Mouse (Mus musculus) layer of hippocampus, postnatal 10 days (tissue): ENCODE measurements around the gene Agt. TPM values are rescaled to one million over a fixed set of nuclear protein-coding genes. Genes with fewer than 3 reads are reported as not detected.
A peak's percentile ranks its signal among the peaks of the same experiment; 100 is the strongest.

Experiments
- DNase-seq, 2 experiments: peaks; one replicate each; pipeline ENCODE4 v3.0.0; 2021; ENCODE audit warnings: low spot score in 2 of 2
- total RNA-seq, 2 experiments: library from RNA; stranded (reverse); gene quantifications; 2 replicates each; pipeline ENCODE4 v1.2.3; 2021

Gene Agt
- total RNA-seq, 2 experiments from 2014 or later = 31.6 to 42.5 TPM

- DNase-seq = no peak
Measured at GRCm38 (mm10) chr8:124556164-124556563, 13.3 kb downstream of the Agt start.

GRCm38 (mm10) chr8:124555113-124555750 lies 14.3 kb downstream of the Agt start:
- DNase-seq = no peak

GRCm38 (mm10) chr8:124551011-124551661 lies 18.4 kb downstream of the Agt start:
- DNase-seq = peak; percentile 39 to 52

DNA sequence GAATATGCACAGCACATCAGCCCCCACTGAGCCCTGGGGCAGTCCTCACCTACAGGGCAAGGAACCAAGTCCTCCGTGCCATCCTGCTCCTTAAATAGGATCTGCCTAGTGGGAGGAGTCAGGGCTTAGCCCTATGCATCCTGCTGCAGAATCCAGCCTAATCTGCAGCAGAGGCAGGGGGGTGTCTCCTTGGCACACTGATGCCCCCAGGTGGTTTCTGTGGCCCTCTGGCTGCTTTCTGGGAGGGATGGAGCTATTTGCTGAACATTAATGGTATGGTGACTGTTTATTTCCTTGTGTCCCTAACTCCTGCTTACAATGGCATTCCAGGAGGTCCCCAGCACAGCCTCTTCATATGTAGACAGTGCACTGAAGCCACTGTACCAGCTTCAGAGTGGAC lies 21.3 kb downstream of the Agt start:
- no peak for DNase-seq

- no peak for DNase-seq
Measured at GRCm38 (mm10) chr8:124547269-124547668, 22.2 kb downstream of the Agt start.

- DNase-seq = no peak
Measured at GRCm38 (mm10) chr8:124546815-124547214, 22.7 kb downstream of the Agt start.

- DNase-seq = no peak
Measured at GRCm38 (mm10) chr8:124546371-124546770, 23.1 kb downstream of the Agt start.

DNA sequence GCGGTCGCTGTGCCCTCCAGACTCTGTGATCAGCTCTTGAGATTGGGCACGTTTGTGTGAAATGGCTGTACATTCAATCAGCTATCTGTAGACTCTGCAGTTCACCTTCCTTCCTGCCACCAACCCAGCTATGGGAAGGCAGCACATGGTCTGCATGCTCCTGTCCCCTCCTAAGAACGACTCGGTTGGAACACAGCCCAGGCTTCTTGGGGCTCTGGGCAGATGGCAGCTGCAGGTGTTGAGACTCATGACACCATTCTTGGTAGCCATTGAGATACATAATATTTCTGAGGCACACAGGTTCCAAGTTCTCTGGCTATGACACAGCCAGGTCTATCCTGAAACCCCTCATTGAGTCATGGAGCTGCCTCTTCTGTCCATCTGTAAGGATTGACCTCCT lies 26.2 kb downstream of the Agt start:
- no peak for DNase-seq

DNA sequence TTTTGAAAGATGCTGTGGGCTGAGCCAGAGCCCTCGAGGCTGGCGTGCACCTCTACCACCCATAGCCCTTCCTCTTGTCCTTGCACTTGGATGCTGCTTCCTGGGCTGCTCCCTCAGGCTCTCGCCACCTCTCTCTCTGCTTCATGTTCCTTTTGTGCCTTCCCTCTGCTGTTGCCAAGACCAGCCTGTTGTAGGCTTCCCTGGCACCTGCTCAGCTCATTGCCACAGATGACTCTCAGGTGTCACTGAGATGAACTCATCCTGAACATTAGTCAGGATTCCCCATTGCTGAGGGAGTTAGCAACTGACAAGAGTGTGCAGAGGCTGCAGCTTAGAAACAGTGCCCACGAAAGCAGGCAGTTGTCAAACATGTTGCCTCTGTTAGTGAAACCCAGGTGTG lies 27.5 kb downstream of the Agt start:
- no peak for DNase-seq

GRCm38 (mm10) chr8:124540906-124541305 lies 28.6 kb downstream of the Agt start:
- no peak for DNase-seq

DNA sequence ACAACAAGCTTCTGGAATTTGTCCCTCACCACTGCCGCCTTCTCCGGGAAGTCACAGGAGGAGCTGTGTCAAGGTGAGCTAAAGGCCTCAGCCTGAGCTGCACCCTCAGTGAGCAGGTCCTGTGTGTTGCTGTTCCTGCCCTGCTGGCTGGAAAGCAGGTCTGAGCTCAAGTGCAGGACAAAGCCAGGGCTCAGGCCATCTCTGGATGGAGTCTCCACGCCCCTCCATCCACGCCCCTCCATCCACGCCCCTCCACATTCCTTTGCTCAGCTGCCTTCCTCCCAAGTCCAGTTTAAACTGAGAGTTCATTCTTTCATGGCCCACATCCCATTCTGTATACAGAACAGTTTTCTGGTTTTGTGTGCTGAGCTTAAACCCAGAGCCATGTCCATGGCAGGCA lies 34.1 kb downstream of the Agt start:
- DNase-seq = no peak

DNA sequence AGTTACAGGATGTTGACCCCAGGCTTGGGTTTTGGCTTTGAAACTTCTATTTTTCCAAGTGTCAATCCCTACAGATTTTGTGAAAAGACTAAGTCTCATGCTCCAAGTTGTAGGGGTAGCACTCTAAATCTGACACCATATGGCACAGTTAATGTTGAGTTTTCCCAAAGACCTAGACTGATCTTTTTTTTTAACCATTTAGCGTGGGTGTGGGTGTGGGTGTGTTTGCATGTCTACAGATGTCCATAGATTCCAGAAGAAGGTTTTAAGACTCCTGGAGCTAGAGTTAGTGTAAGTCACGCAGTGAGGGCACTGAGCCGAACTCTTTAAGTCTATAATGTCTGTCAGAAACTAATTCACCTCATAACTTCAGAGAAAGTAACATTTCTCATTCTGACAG lies 36.9 kb downstream of the Agt start:
- DNase-seq = no peak

DNA sequence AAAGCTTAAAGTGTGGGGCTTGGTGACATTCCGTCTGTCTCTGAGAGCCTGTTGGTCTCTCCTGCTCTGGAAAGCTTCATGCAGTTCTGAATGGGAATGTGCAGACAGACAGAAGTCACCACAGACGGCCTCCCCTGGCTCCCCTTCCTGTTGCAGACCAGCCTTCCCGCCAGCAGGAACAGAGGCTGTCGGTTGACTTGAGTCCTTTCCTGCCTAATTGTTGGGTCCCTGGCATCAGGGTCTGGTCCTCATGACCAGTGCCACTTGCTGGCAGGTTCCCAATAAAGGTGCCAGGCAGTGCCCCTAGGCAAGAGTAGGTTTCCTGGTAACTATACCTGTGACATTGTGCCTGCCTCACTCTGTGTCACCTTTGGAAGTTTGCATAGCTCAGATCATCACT lies 38.5 kb downstream of the Agt start:
- no peak for DNase-seq

DNA sequence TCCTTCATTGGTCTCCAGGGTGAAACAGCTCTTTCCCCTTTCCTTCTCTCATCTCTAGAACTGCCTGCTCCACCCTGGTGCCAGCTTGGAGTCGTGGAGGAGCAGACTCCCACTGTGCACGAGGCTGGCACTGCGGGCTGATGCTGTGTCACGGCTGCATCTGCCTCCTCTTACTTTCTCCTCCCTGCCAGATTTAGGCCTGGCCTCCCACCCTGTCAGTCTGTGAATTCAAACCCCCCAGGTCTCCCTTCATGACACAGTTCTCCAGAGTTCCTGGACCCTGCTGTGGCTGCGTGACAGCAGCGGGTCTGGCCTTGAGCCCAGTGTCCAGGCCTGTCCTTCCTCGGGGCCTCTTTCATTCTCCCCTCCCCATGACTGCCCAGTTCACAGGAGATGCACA lies 39.0 kb downstream of the Agt start:
- DNase-seq = no peak

- no peak for DNase-seq
Measured at GRCm38 (mm10) chr8:124530076-124530475, 39.4 kb downstream of the Agt start.

DNA sequence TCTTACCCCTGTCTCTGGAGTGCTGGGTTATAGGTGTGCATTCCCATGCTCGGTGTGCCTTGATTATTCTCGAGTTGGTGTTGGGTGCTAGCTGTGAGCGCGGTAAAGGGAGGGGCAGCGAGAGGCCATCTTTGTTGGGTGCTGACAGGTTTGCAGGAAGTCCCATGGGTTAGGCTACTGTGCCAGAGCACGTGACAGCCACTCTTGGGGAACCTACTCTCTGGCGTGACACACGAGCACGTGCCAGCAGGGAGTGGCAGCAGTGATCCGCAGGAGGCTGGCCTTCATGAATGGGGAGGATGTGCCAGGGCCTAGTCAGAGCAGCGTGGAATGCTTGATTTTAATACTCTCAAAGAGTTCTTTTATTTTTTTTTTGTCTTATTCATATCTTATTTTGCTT lies 43.2 kb downstream of the Agt start:
- DNase-seq = no peak

DNA sequence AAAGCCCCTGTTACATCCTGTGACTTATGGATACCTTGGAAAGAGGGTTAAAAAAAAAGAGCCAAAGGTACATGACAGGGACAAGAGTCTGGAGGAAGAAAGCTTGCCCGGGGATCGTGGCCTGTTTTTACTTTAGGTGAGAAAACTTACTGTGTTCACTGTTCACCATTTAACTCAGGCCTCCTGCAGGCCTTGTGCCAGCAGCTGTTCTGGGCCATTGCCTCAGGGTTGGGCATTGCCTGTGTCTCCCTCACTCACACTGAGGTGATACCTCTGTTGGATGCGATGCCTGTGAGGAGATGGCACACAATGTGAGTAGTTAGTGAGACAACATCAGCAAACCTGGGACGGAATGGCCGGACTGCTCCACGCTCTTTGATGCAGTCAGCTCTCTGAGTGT lies 47.6 kb downstream of the Agt start:
- no peak for DNase-seq

- DNase-seq = peak; percentile 84 to 93
Measured at GRCm38 (mm10) chr8:124520249-124521080, 49.0 kb downstream of the Agt start, which contains the start of gene Cog2. Gene Cog2, plus strand, starts transcription at chr8:124520767.

GRCm38 (mm10) chr8:124517142-124517541 lies 52.4 kb downstream of the Agt start:
- no peak for DNase-seq

DNA sequence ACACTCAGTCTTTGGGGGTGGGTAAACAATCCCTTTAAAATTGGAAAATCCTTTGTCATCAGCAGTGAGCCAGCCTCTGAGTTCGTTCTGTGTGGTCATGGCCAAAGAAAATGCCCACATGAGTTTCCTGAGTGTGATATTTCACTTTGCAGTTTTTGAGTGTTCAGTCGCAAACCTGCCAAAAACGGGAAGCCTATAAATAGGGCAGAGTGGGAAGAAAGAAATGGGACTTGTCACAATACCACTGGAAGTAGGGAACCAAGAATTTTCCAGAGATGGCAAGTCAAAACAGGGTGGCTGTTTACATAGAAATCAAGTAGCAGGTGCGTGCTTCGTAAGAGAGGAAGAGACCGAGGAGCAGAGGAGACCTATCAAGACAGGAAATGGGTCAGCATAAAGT lies 53.0 kb downstream of the Agt start:
- no peak for DNase-seq

GRCm38 (mm10) chr8:124516039-124516438 lies 53.5 kb downstream of the Agt start:
- no peak for DNase-seq

GRCm38 (mm10) chr8:124509156-124509555 lies 60.4 kb downstream of the Agt start:
- DNase-seq = no peak
